Mouse (Mus musculus) hindbrain, embryonic 10.5 days (tissue): Measurements from ENCODE around the gene Paxx. TPM values are rescaled to one million over a fixed set of nuclear protein-coding genes. Genes with fewer than 3 reads are reported as not detected.

Experiments used
- DNase-seq: peaks from one replicate; pipeline ENCODE4 v3.0.0-alpha.2; 2017; ENCODE audit warnings: low spot score
- H3K27ac ChIP-seq: fragments of 300-500 bp; sonication (generic); 2 replicates; pipeline ENCODE4 v1.5.1; 2016; ENCODE audit warnings: mild to moderate bottlenecking, moderate library complexity
- H3K27me3 ChIP-seq: fragments of 300-500 bp; sonication (generic); 2 replicates; pipeline ENCODE4 v1.6.1; 2016; ENCODE audit warnings: mild to moderate bottlenecking; ENCODE audit not compliant: poor library complexity, insufficient read depth, severe bottlenecking
- H3K36me3 ChIP-seq: fragments of 300-500 bp; sonication (generic); 2 replicates; pipeline ENCODE4 v1.6.1; 2016; ENCODE audit warnings: mild to moderate bottlenecking, moderate library complexity
- H3K4me1 ChIP-seq: fragments of 300-500 bp; sonication (generic); replicated peaks from 2 replicates; pipeline ENCODE4 v1.6.1; 2016; ENCODE audit warnings: mild to moderate bottlenecking
- H3K4me3 ChIP-seq: fragments of 300-500 bp; sonication (generic); 2 replicates; pipeline ENCODE4 v1.5.1; 2016; ENCODE audit warnings: mild to moderate bottlenecking, moderate library complexity
- H3K9me3 ChIP-seq: fragments of 300-500 bp; sonication (generic); 2 replicates; pipeline ENCODE4 v1.6.1; 2016; ENCODE audit warnings: mild to moderate bottlenecking, moderate library complexity
- WGBS: fragments of 180-500 bp; shearing (Covaris S2); methylation state at CpG from one replicate; pipeline ENCODE4 v1.1.7; 2016; 5-methylcytosine and 5-hydroxymethylcytosine counted together
- polyA plus RNA-seq: library from polyadenylated mRNA; unstranded; fragments of >200 nt; fragmentation: Nextera tagmentation; extraction: Ambion mirVana; gene quantifications from 2 replicates; pipeline ENCODE4 v1.2.1, GENCODE M21; 2016

Gene Paxx
- 17.0 and 31.3 TPM in 2 replicates for polyA plus RNA-seq

GRCm38 (mm10) chr2:25460551-25461309 lies at the start of gene Paxx:
Paxx (minus strand) TSS chr2:25461094.
- H3K9me3 ChIP-seq = peaks cover 4% of the 10 kb centered on the region; the same call in 1 of the 2 replicates
- peaks cover 9% of the 10 kb centered on the region for H3K36me3 ChIP-seq
- DNase-seq = peak; percentile 88
- H3K4me3 ChIP-seq = peak within 1 kb of the TSS; percentile 85
- peak within 1 kb of the TSS; percentile 92 for H3K27ac ChIP-seq
- peaks cover 28% of the 10 kb centered on the region for H3K4me1 ChIP-seq
- WGBS = under 1% methylated on average over 48 of the region's 48 CpGs
- no peaks in the 10 kb centered on the region for H3K27me3 ChIP-seq

- H3K27ac ChIP-seq = no peak overlapping the region
- no peaks in the 10 kb centered on the region for H3K9me3 ChIP-seq
- no peak for DNase-seq
- H3K4me3 ChIP-seq = no peak overlapping the region
- H3K4me1 ChIP-seq = no peaks in the 10 kb centered on the region
- H3K36me3 ChIP-seq = peaks cover 15% of the 10 kb centered on the region
- 68% methylated on average over 3 of the region's 3 CpGs for WGBS
- H3K27me3 ChIP-seq = no peaks in the 10 kb centered on the region
Measured at GRCm38 (mm10) chr2:25509912-25510311, 49.0 kb upstream of the Paxx start.

DNA sequence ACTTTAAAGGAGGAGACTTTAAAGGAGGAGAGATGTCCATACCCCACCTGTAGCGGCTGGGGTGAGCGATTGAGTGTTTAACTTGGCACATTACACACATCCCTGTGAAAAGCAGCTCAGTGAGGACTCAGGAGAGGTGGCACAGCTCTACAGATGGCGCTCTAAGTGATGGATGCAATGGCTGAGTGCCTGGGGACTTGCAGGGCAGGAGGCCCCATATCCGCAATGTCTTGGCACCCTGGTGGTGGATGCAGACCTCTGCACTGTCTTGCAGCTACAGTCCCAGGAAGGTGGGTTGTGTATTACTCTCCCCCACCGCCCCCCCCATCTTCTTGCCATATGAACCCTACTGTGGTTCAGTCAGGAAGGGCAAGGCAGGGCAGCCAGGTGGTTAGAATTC lies 46.1 kb upstream of the Paxx start:
- DNase-seq = no peak
- WGBS = 36% methylated on average over 5 of the region's 5 CpGs
- peaks cover 6% of the 10 kb centered on the region for H3K4me1 ChIP-seq
- H3K27ac ChIP-seq = no peak overlapping the region
- H3K36me3 ChIP-seq = peaks cover 42% of the 10 kb centered on the region
- no peak overlapping the region for H3K4me3 ChIP-seq
- no peaks in the 10 kb centered on the region for H3K27me3 ChIP-seq
- H3K9me3 ChIP-seq = no peaks in the 10 kb centered on the region

GRCm38 (mm10) chr2:25505860-25506259 lies 45.0 kb upstream of the Paxx start:
- Histone ChIP-seq H3K4me1 (peaks cover 17% of the 10 kb centered on the region), H3K27me3 (no peaks in the 10 kb centered on the region), H3K36me3 (peaks cover 42% of the 10 kb centered on the region), H3K4me3 (no peak overlapping the region), H3K27ac (no peak overlapping the region), H3K9me3 (no peaks in the 10 kb centered on the region)
- no peak for DNase-seq
- 93% methylated on average over 4 of the region's 4 CpGs for WGBS

DNA sequence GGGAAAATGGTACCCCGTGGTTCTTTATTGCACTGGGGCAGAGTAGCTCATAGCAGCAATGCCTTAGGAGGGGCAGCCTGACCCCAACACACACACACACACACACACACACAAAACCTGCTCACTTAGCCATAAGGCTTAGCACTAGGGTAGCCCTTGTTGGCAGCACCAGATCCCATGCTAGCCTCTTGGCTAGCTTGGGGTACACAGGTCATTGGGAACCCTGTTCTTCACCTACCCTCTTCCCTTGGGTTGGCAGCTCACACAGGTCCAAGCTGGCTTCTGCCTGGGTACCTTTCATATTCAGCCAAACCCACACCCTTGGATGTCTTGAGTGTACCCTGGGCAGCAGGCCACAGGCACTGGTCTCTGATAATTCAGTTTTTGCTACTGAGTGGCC lies 44.1 kb upstream of the Paxx start:
- Histone ChIP-seq H3K4me3 (no peak overlapping the region), H3K4me1 (peaks cover 22% of the 10 kb centered on the region), H3K27ac (no peak overlapping the region), H3K9me3 (no peaks in the 10 kb centered on the region), H3K27me3 (no peaks in the 10 kb centered on the region), H3K36me3 (peaks cover 42% of the 10 kb centered on the region)
- WGBS = 81% methylated on average over 1 of the region's 1 CpGs
- DNase-seq = no peak

DNA sequence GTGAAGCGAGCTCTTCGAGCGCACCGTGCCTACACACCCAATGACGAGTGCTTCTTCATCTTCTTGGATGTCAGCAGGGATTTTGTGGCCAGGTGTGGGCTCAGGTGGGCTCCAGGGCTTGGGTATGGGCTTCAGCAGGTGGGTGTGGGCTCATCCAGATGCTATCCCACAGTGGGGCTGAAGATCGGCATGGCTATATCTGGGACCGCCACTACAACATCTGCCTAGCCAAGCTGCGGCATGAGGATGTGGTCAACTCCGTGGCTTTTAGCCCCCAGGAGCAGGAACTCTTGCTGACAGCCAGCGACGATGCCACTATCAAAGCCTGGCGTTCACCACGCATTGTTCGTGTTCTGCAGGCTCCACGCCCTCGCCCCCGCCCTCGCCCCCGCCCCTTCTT lies 43.6 kb upstream of the Paxx start:
- WGBS = 95% methylated on average over 19 of the region's 19 CpGs
- H3K9me3 ChIP-seq = no peaks in the 10 kb centered on the region
- H3K4me3 ChIP-seq = no peak overlapping the region
- no peaks in the 10 kb centered on the region for H3K27me3 ChIP-seq
- H3K4me1 ChIP-seq = peaks cover 25% of the 10 kb centered on the region
- H3K36me3 ChIP-seq = peaks cover 42% of the 10 kb centered on the region
- no peak overlapping the region for H3K27ac ChIP-seq
- no peak for DNase-seq

GRCm38 (mm10) chr2:25502726-25503125 lies 41.8 kb upstream of the Paxx start:
- Histone ChIP-seq H3K27me3 (no peaks in the 10 kb centered on the region), H3K9me3 (no peaks in the 10 kb centered on the region), H3K27ac (0 out of 2 replicates have a peak overlapping the region, but pooled peaks have one; percentile 0), H3K4me1 (peaks cover 36% of the 10 kb centered on the region), H3K36me3 (peaks cover 42% of the 10 kb centered on the region), H3K4me3 (no peak overlapping the region)
- no peak for DNase-seq
- 88% methylated on average over 3 of the region's 3 CpGs for WGBS

DNA sequence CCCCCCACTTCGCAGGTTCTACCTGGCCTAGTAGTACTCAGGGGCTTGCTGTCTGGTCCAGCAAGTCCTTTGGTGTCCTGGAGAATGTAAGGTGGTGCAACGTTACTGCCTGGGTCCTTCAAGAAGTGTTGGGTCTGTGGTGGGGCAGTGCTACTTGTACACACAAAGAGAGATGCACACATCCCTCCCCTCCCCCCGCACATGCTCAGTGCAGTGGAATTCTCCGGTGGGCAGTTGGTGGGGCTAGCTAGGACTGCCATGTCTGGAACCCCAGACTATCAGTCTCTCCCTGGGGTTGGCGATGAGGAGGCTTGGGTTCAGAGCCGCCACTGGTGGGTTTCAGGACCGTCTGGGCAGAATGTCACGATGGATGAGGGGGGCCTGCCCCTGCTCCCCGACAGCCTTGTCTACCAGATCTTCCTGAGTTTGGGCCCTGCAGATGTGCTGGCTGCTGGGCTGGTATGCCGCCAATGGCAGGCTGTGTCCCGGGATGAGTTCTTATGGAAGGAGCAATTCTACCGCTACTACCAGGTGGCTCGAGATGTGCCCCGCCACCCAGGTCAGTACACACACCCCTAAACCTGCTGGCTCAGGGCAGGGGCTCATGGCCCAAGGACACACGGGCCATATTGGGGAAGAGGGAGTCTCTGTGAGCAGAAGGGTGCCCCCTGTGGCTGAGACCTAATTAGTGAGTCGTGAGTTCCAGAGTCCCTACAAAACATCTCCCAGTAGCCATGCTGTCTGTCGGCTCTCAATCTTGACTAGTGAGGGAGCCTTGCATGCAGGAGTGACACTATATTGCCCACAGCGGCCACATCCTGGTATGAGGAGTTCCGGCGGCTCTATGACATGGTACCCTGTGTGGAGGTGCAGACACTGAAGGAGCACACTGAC lies 40.9 kb upstream of the Paxx start, which contains the start of gene C8g:
Gene C8g (minus strand): TSS at position 127 of the 894 bp plus-strand sequence.
- WGBS = 80% methylated on average over 20 of the region's 20 CpGs
- Histone ChIP-seq H3K36me3 (peaks cover 42% of the 10 kb centered on the region), H3K27me3 (no peaks in the 10 kb centered on the region), H3K4me1 (peaks cover 36% of the 10 kb centered on the region), H3K9me3 (no peaks in the 10 kb centered on the region), H3K4me3 (peak within 1 kb of the TSS; percentile 92), H3K27ac (peak within 1 kb of the TSS; percentile 96)
- DNase-seq = no peak

- no peaks in the 10 kb centered on the region for H3K9me3 ChIP-seq
- H3K27me3 ChIP-seq = no peaks in the 10 kb centered on the region
- H3K27ac ChIP-seq = peak within 1 kb of the TSS; percentile 96
- peak; percentile 96 for DNase-seq
- H3K36me3 ChIP-seq = peaks cover 36% of the 10 kb centered on the region
- peaks cover 36% of the 10 kb centered on the region for H3K4me1 ChIP-seq
- H3K4me3 ChIP-seq = peak within 1 kb of the TSS; percentile 92
- 2% methylated on average over 39 of the region's 44 CpGs for WGBS
Measured at GRCm38 (mm10) chr2:25500576-25501405, 39.9 kb upstream of the Paxx start, which contains the start of gene Fbxw5. Fbxw5 (plus strand) TSS chr2:25500750.

DNA sequence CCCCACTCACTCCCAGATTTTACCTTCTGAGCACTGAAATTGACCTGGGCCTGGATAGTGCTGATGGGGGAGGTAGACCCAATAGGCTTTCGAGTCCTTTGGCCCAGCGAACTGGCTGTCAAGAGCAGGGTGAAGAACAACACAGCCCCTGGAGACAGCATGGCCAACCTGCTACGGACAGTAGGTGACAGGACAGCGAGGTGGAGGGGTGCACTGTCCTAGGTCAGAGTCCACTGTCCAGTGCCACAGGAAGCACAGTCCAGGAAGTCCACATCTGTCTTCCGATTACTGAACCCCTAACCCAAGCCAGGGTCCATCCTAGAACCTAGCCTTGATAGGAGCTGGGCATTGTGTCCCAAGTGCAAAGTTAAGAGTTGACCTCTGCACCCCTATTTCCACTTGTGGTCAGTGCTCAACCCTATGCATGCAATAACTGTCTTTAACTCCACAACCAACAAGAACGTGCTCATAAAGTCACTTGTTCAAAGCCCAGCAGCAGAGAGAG lies 39.2 kb upstream of the Paxx start:
- Histone ChIP-seq H3K4me1 (peaks cover 36% of the 10 kb centered on the region), H3K27me3 (no peaks in the 10 kb centered on the region), H3K9me3 (no peaks in the 10 kb centered on the region), H3K36me3 (peaks cover 29% of the 10 kb centered on the region), H3K4me3 (peak overlapping the region; percentile 92), H3K27ac (peak overlapping the region; percentile 96)
- no peak for DNase-seq
- WGBS = 70% methylated on average over 6 of the region's 6 CpGs

- H3K27me3 ChIP-seq = no peaks in the 10 kb centered on the region
- H3K9me3 ChIP-seq = no peaks in the 10 kb centered on the region
- WGBS = 75% methylated on average over 15 of the region's 15 CpGs
- peaks cover 16% of the 10 kb centered on the region for H3K36me3 ChIP-seq
- peaks cover 36% of the 10 kb centered on the region for H3K4me1 ChIP-seq
- no peak overlapping the region for H3K4me3 ChIP-seq
- no peak overlapping the region for H3K27ac ChIP-seq
- DNase-seq = no peak
Measured at GRCm38 (mm10) chr2:25498622-25499478, 38.0 kb upstream of the Paxx start.
